Comparison of ENCODE assay signal across 16 mouse cellular contexts in genomic region chr15:99405150-99405549, GRCm38 (mm10). TPM values are rescaled to one million over a fixed set of nuclear protein-coding genes. Genes with fewer than 3 reads are reported as not detected.
DNase-seq lines count a peak whose midpoint lies in the region; ATAC-seq and TF ChIP-seq lines count a peak whose summit lies in the region.
"Had no signal": no experiment of that assay in that cellular context is flagged by ENCODE, and none has a peak within 500 bp of the region (broad histone marks: within the 10 kb centered on the region; RNA-seq: fewer than 3 reads in every experiment).

No protein-coding gene starts in this region.

- 69% methylated on average over 9 of the region's 9 CpGs for WGBS in hindbrain, postnatal 0 days
- WGBS in hindbrain, embryonic 11.5 days, result 91% methylated on average over 9 of the region's 9 CpGs
- WGBS in midbrain, postnatal 0 days, result 73% methylated on average over 9 of the region's 9 CpGs
- WGBS in midbrain, embryonic 10.5 days, result 94% methylated on average over 9 of the region's 9 CpGs

- TF ChIP-seq POLR2A in myocyte (IDR thresholded peaks at IDR 0.05; ENCODE audit: insufficient read length, low read depth), result no peak

- no peak for TF ChIP-seq CTCF in hindbrain, postnatal 0 days (IDR thresholded peaks at IDR 0.05; ENCODE audit: low read depth)
- TF ChIP-seq CTCF in midbrain, postnatal 0 days (IDR thresholded peaks at IDR 0.05), result no peak

- no peak overlapping the region for H3ac ChIP-seq in myocyte (ENCODE audit: control insufficient read depth, insufficient read length)

- H3K4me2 ChIP-seq in hindbrain, postnatal 0 days (ENCODE audit: low read depth, low read length), result no peak overlapping the region
- H3K4me2 ChIP-seq in hindbrain, embryonic 11.5 days (replicated peaks; ENCODE audit: low read depth, low read length), result no peak overlapping the region
- H3K4me2 ChIP-seq in midbrain, postnatal 0 days (ENCODE audit: low read depth, low read length, poor library complexity, severe bottlenecking), result no peak overlapping the region
- no peak overlapping the region for H3K4me2 ChIP-seq in myocyte (ENCODE audit: low read depth)
- H3K4me2 ChIP-seq: hindbrain, embryonic 12.5 days; midbrain, embryonic 12.5 days had no signal

- H3K79me2 ChIP-seq in myocyte (ENCODE audit: control insufficient read depth, insufficient read depth), result peaks cover 44% of the 10 kb centered on the region

- H3K9ac ChIP-seq in hindbrain, postnatal 0 days (replicated peaks; ENCODE audit: low read length), result no peak overlapping the region
- H3K9ac ChIP-seq in hindbrain, embryonic 11.5 days (ENCODE audit: low read depth, low read length), result no peak overlapping the region
- no peak overlapping the region for H3K9ac ChIP-seq in midbrain, postnatal 0 days (replicated peaks; ENCODE audit: low read length, poor library complexity, severe bottlenecking)
- H3K9ac ChIP-seq: forebrain, postnatal 0 days; hindbrain, embryonic 12.5 days; midbrain, embryonic 12.5 days had no signal

- peak; percentile 58 for DNase-seq in hindbrain, postnatal 0 days (ENCODE audit: low spot score)
- DNase-seq in hindbrain, embryonic 11.5 days (ENCODE audit: low spot score), result no peak
- DNase-seq in midbrain, postnatal 0 days (ENCODE audit: low spot score), result peak; percentile 48
- DNase-seq in midbrain, embryonic 10.5 days (ENCODE audit: low spot score), result no peak
- peak; percentile 60 to 77 for DNase-seq in kidney, adult 8-10 months
- no peak for DNase-seq in layer of hippocampus, adult 8-10 months (ENCODE audit: low spot score in 2 of 2)
- DNase-seq in embryo, embryonic 9.5 days (ENCODE audit: extremely low spot score), result no peak
- DNase-seq: cerebellum, postnatal 25 days; forebrain, postnatal 0 days; liver; spleen, adult 18-20 months; thymus, postnatal 36 days had no signal

- H3K27me3 ChIP-seq in hindbrain, postnatal 0 days (ENCODE audit: insufficient read depth, low read length), result no peaks in the 10 kb centered on the region
- H3K27me3 ChIP-seq in hindbrain, embryonic 11.5 days (ENCODE audit: control insufficient read depth, insufficient read depth, low read length), result no peaks in the 10 kb centered on the region
- H3K27me3 ChIP-seq in midbrain, postnatal 0 days (ENCODE audit: insufficient read depth, low read length), result no peaks in the 10 kb centered on the region
- H3K27me3 ChIP-seq in midbrain, embryonic 10.5 days (ENCODE audit: low read depth, poor library complexity, severe bottlenecking), result no peaks in the 10 kb centered on the region
- H3K27me3 ChIP-seq in myocyte (ENCODE audit: control insufficient read depth, insufficient read depth, insufficient read length), result no peaks in the 10 kb centered on the region
- H3K27me3 ChIP-seq: hindbrain, embryonic 12.5 days; midbrain, embryonic 12.5 days had no signal

- H3K27ac ChIP-seq in hindbrain, postnatal 0 days, result no peak overlapping the region
- no peak overlapping the region for H3K27ac ChIP-seq in hindbrain, embryonic 11.5 days (ENCODE audit: low read depth, low read length)
- H3K27ac ChIP-seq in midbrain, postnatal 0 days (ENCODE audit: low read depth, low read length), result no peak overlapping the region
- H3K27ac ChIP-seq in midbrain, embryonic 10.5 days (replicated peaks), result no peak overlapping the region
- H3K27ac ChIP-seq: hindbrain, embryonic 12.5 days; midbrain, embryonic 12.5 days had no signal

- ATAC-seq in hindbrain, postnatal 0 days, result no peak
- ATAC-seq in hindbrain, embryonic 11.5 days (ENCODE audit: low FRiP score), result no peak
- ATAC-seq in midbrain, postnatal 0 days (ENCODE audit: low FRiP score), result no peak
- ATAC-seq: forebrain, postnatal 0 days; intestine, embryonic 16.5 days had no signal

- peaks cover 79% of the 10 kb centered on the region for H3K36me3 ChIP-seq in hindbrain, postnatal 0 days (ENCODE audit: insufficient read depth, low read length)
- H3K36me3 ChIP-seq in hindbrain, embryonic 11.5 days (ENCODE audit: control insufficient read depth, insufficient read depth, low read length), result 0 out of 2 replicates have a peak, but pooled peaks cover 14% of the 10 kb centered on the region
- H3K36me3 ChIP-seq in midbrain, postnatal 0 days (ENCODE audit: insufficient read depth, low read length), result peaks cover 57% of the 10 kb centered on the region
- peaks cover 95% of the 10 kb centered on the region for H3K36me3 ChIP-seq in midbrain, embryonic 10.5 days
- H3K36me3 ChIP-seq in myocyte (ENCODE audit: control insufficient read depth, insufficient read depth), result peaks cover 72% of the 10 kb centered on the region

- H3K4me3 ChIP-seq in hindbrain, postnatal 0 days (ENCODE audit: low read length), result no peak overlapping the region
- H3K4me3 ChIP-seq in hindbrain, embryonic 11.5 days (ENCODE audit: low read depth, low read length), result no peak overlapping the region
- H3K4me3 ChIP-seq in midbrain, postnatal 0 days (ENCODE audit: low read depth, low read length), result no peak overlapping the region
- H3K4me3 ChIP-seq in midbrain, embryonic 10.5 days, result no peak overlapping the region
- H3K4me3 ChIP-seq in myocyte, result no peak overlapping the region
- H3K4me3 ChIP-seq: hindbrain, embryonic 12.5 days; midbrain, embryonic 12.5 days had no signal

- H3K9me3 ChIP-seq in hindbrain, postnatal 0 days (ENCODE audit: low read length), result no peaks in the 10 kb centered on the region
- H3K9me3 ChIP-seq in hindbrain, embryonic 11.5 days (ENCODE audit: control insufficient read depth, low read length), result no peaks in the 10 kb centered on the region
- no peaks in the 10 kb centered on the region for H3K9me3 ChIP-seq in midbrain, postnatal 0 days (ENCODE audit: low read length)
- no peaks in the 10 kb centered on the region for H3K9me3 ChIP-seq in midbrain, embryonic 10.5 days (replicated peaks)
- H3K9me3 ChIP-seq: hindbrain, embryonic 12.5 days; midbrain, embryonic 12.5 days had no signal

- no peaks in the 10 kb centered on the region for H3K4me1 ChIP-seq in hindbrain, postnatal 0 days (ENCODE audit: insufficient read depth, low read length)
- no peaks in the 10 kb centered on the region for H3K4me1 ChIP-seq in hindbrain, embryonic 11.5 days (replicated peaks; ENCODE audit: control insufficient read depth, insufficient read depth, low read length)
- H3K4me1 ChIP-seq in midbrain, postnatal 0 days (ENCODE audit: insufficient read depth, low read length), result no peaks in the 10 kb centered on the region
- H3K4me1 ChIP-seq in midbrain, embryonic 10.5 days, result no peaks in the 10 kb centered on the region
- H3K4me1 ChIP-seq: midbrain, embryonic 12.5 days had no signal

TF ChIP-seq in myocyte, 11 proteins besides CTCF, POLR2A, EP300 and RAD21:
- TF ChIP-seq TCF3 (IDR thresholded peaks at IDR 0.05; ENCODE audit: insufficient read length, low read depth) (no peak), USF1 (IDR thresholded peaks at IDR 0.05; ENCODE audit: low read depth) (no peak), MYOG (IDR thresholded peaks at IDR 0.05; ENCODE audit: control insufficient read depth in 1 of 3, insufficient read depth in 1 of 3, insufficient read length in 2 of 3, low read depth in 2 of 3) (peak in 1 of 3 experiments; percentile 35), SRF (IDR thresholded peaks at IDR 0.05; ENCODE audit: control insufficient read depth, insufficient read length, low read depth) (no peak), POLR2AphosphoS2 (IDR thresholded peaks at IDR 0.05; ENCODE audit: insufficient read length, low read depth) (peak; percentile 46), E2F4 (IDR thresholded peaks at IDR 0.05; ENCODE audit: insufficient read depth) (no peak), MYOD1 (IDR thresholded peaks at IDR 0.05; ENCODE audit: control insufficient read depth in 1 of 3, insufficient read length in 2 of 3, low read depth in 2 of 3) (peak in 1 of 3 experiments; percentile 8), CEBPB (IDR thresholded peaks at IDR 0.05; ENCODE audit: insufficient read depth, poor library complexity, severe bottlenecking) (no peak)
TF ChIP-seq in myocyte: peak in this region for 3.

RNA-seq across cellular contexts. Expression of gene Tmbim6, which starts 12.5 kb away (rescaled TPM):
- total RNA-seq in hindbrain, postnatal 0 days (2014; rRNA removed), result 323 and 346 TPM in 2 replicates
- 355 and 374 TPM in 2 replicates for polyA plus RNA-seq in hindbrain, postnatal 0 days (2015; fragmentation: Nextera tagmentation; extraction: Ambion mirVana)
- polyA plus RNA-seq in hindbrain, embryonic 11.5 days (2014; fragmentation: Nextera tagmentation; extraction: Ambion mirVana), result 212 and 224 TPM in 2 replicates
- total RNA-seq in midbrain, postnatal 0 days (2014; rRNA removed), result 270 and 327 TPM in 2 replicates
- 327 and 348 TPM in 2 replicates for polyA plus RNA-seq in midbrain, postnatal 0 days (2015; fragmentation: Nextera tagmentation; extraction: Ambion mirVana)
- polyA plus RNA-seq in midbrain, embryonic 10.5 days (2016; fragmentation: Nextera tagmentation; extraction: Ambion mirVana), result 288 and 305 TPM in 2 replicates
- 691 TPM for polyA plus RNA-seq in myocyte (2012; fragmentation: generic; extraction: Trizol)
- 100 to 1,000 TPM; 349 to 403 (median 360) TPM for total RNA-seq in layer of hippocampus, adult 8-10 months (2022)

RNA-seq across cellular contexts. Expression of gene Fmnl3, which starts 34.9 kb away (rescaled TPM):
- 11.9 and 15.2 TPM in 2 replicates for total RNA-seq in hindbrain, postnatal 0 days (2014; rRNA removed)
- 8.0 and 8.2 TPM in 2 replicates for polyA plus RNA-seq in hindbrain, postnatal 0 days (2015; fragmentation: Nextera tagmentation; extraction: Ambion mirVana)
- 10.5 and 11.4 TPM in 2 replicates for polyA plus RNA-seq in hindbrain, embryonic 11.5 days (2014; fragmentation: Nextera tagmentation; extraction: Ambion mirVana)
- total RNA-seq in midbrain, postnatal 0 days (2014; rRNA removed), result 13.5 and 15.5 TPM in 2 replicates
- 8.5 and 9.8 TPM in 2 replicates for polyA plus RNA-seq in midbrain, postnatal 0 days (2015; fragmentation: Nextera tagmentation; extraction: Ambion mirVana)
- 10.9 and 12.6 TPM in 2 replicates for polyA plus RNA-seq in midbrain, embryonic 10.5 days (2016; fragmentation: Nextera tagmentation; extraction: Ambion mirVana)
- polyA plus RNA-seq in myocyte (2012; fragmentation: generic; extraction: Trizol), result 62.6 TPM
- 10 to 100 TPM in 3 of 4 experiments, 1 to 10 TPM in 1; 8.9 to 19.6 (median 14.1) TPM for total RNA-seq in layer of hippocampus, adult 8-10 months (2022)

RNA-seq across cellular contexts. Expression of gene Nckap5l, which starts 52.4 kb away (rescaled TPM):
- 19.5 and 23.4 TPM in 2 replicates for total RNA-seq in hindbrain, postnatal 0 days (2014; rRNA removed)
- 10.0 and 11.4 TPM in 2 replicates for polyA plus RNA-seq in hindbrain, postnatal 0 days (2015; fragmentation: Nextera tagmentation; extraction: Ambion mirVana)
- 9.3 and 10.2 TPM in 2 replicates for polyA plus RNA-seq in hindbrain, embryonic 11.5 days (2014; fragmentation: Nextera tagmentation; extraction: Ambion mirVana)
- 20.2 and 24.1 TPM in 2 replicates for total RNA-seq in midbrain, postnatal 0 days (2014; rRNA removed)
- polyA plus RNA-seq in midbrain, postnatal 0 days (2015; fragmentation: Nextera tagmentation; extraction: Ambion mirVana), result 11.4 and 12.2 TPM in 2 replicates
- 11.0 and 11.3 TPM in 2 replicates for polyA plus RNA-seq in midbrain, embryonic 10.5 days (2016; fragmentation: Nextera tagmentation; extraction: Ambion mirVana)
- polyA plus RNA-seq in myocyte (2012; fragmentation: generic; extraction: Trizol), result 40.9 TPM
- 10 to 100 TPM; 15.5 to 24.3 (median 19.8) TPM for total RNA-seq in layer of hippocampus, adult 8-10 months (2022)

Comparison
In these comparisons a context has a peak if more than half of its experiments do, and no peak if none do; other contexts are left out.
1. DNase-seq: peak in hindbrain, postnatal 0 days (single experiment), midbrain, postnatal 0 days (single experiment) and kidney, adult 8-10 months (2 of 2); none in hindbrain, embryonic 11.5 days (single experiment), midbrain, embryonic 10.5 days (single experiment), layer of hippocampus, adult 8-10 months (0 of 2) and embryo, embryonic 9.5 days (single experiment).